Mouse (Mus musculus): ENCODE measurements around the gene Ubald1. TPM values are rescaled to one million over a fixed set of nuclear protein-coding genes. Genes with fewer than 3 reads are reported as not detected.

The Ubald1 gene
- polyA plus RNA-seq, 1 experiment: 65.6 TPM

- Histone ChIP-seq H3K4me1 (ENCODE audit: control insufficient read depth, insufficient read depth, insufficient read length) (no peaks in the 10 kb centered on the region), H3K36me3 (ENCODE audit: control insufficient read depth, insufficient read depth, low read length) (no peaks in the 10 kb centered on the region), H3K4me3 (ENCODE audit: extremely low read depth, insufficient read depth, insufficient read length) (no peak overlapping the region), H3K27me3 (ENCODE audit: control insufficient read depth, insufficient read depth, low read length) (no peaks in the 10 kb centered on the region), H3K27ac (ENCODE audit: insufficient read depth, low read length) (no peak overlapping the region)
- no peak for TF ChIP-seq POLR2A (IDR thresholded peaks at IDR 0.05; ENCODE audit: low read depth, low read length)
- peak; percentile 17; the same call in 1 of the 2 replicates for TF ChIP-seq CTCF (IDR thresholded peaks at IDR 0.05; ENCODE audit: extremely low read depth, insufficient read depth, insufficient read length, insufficient replicate concordance)
- WGBS: 56% methylated on average over 10 of the region's 10 CpGs
- no peak for DNase-seq (ENCODE audit: low read depth in 1 of 2, low spot score in 2 of 2)
These were observed 18.7 kb downstream of the Ubald1 start for GRCm38 (mm10) chr16:4861392-4861791.

- H3K27ac ChIP-seq (ENCODE audit: insufficient read depth, low read length): no peak overlapping the region
- 83% methylated on average over 5 of the region's 5 CpGs for WGBS
These were observed 25.0 kb downstream of the Ubald1 start for GRCm38 (mm10) chr16:4855046-4855650.

GRCm38 (mm10) chr16:4850938-4851628 is 29.0 kb downstream of the Ubald1 start:
- H3K4me3 ChIP-seq (ENCODE audit: extremely low read depth, insufficient read depth, insufficient read length): no peak overlapping the region
- no peak for TF ChIP-seq CTCF (IDR thresholded peaks at IDR 0.05; ENCODE audit: extremely low read depth, insufficient read depth, insufficient read length, insufficient replicate concordance)
- TF ChIP-seq POLR2A (IDR thresholded peaks at IDR 0.05; ENCODE audit: low read depth, low read length): no peak
- no peak for DNase-seq (ENCODE audit: low read depth in 1 of 2, low spot score in 2 of 2)
- no peaks in the 10 kb centered on the region for H3K27me3 ChIP-seq (ENCODE audit: control insufficient read depth, insufficient read depth, low read length)
- no peaks in the 10 kb centered on the region for H3K36me3 ChIP-seq (ENCODE audit: control insufficient read depth, insufficient read depth, low read length)
- no peak overlapping the region for H3K27ac ChIP-seq (ENCODE audit: insufficient read depth, low read length)
- 87% methylated on average over 5 of the region's 5 CpGs for WGBS
- peaks cover 14% of the 10 kb centered on the region; the same call in 1 of the 2 replicates for H3K4me1 ChIP-seq (ENCODE audit: control insufficient read depth, insufficient read depth, insufficient read length)

More at GRCm38 (mm10) chr16:4855046-4855650, 25.0 kb downstream of the Ubald1 start:
- TF ChIP-seq POLR2A (IDR thresholded peaks at IDR 0.05; ENCODE audit: low read depth, low read length): no peak
- no peak for DNase-seq (ENCODE audit: low read depth in 1 of 2, low spot score in 2 of 2)
- H3K4me1 ChIP-seq (ENCODE audit: control insufficient read depth, insufficient read depth, insufficient read length): no peaks in the 10 kb centered on the region
- H3K36me3 ChIP-seq (ENCODE audit: control insufficient read depth, insufficient read depth, low read length): no peaks in the 10 kb centered on the region
- no peak overlapping the region for H3K4me3 ChIP-seq (ENCODE audit: extremely low read depth, insufficient read depth, insufficient read length)
- H3K27me3 ChIP-seq (ENCODE audit: control insufficient read depth, insufficient read depth, low read length): no peaks in the 10 kb centered on the region

- DNase-seq (ENCODE audit: low read depth in 1 of 2, low spot score in 2 of 2): no peak
- Histone ChIP-seq H3K4me1 (ENCODE audit: control insufficient read depth, insufficient read depth, insufficient read length) (peaks cover 14% of the 10 kb centered on the region; the same call in 1 of the 2 replicates), H3K4me3 (ENCODE audit: extremely low read depth, insufficient read depth, insufficient read length) (no peak overlapping the region), H3K27me3 (ENCODE audit: control insufficient read depth, insufficient read depth, low read length) (no peaks in the 10 kb centered on the region), H3K36me3 (ENCODE audit: control insufficient read depth, insufficient read depth, low read length) (no peaks in the 10 kb centered on the region), H3K27ac (ENCODE audit: insufficient read depth, low read length) (no peak overlapping the region)
- TF ChIP-seq POLR2A (IDR thresholded peaks at IDR 0.05; ENCODE audit: low read depth, low read length) (no peak), CTCF (IDR thresholded peaks at IDR 0.05; ENCODE audit: extremely low read depth, insufficient read depth, insufficient read length, insufficient replicate concordance) (no peak)
- 79% methylated on average over 7 of the region's 7 CpGs for WGBS
These were observed 29.8 kb downstream of the Ubald1 start for GRCm38 (mm10) chr16:4850361-4850760.

- Histone ChIP-seq H3K27me3 (ENCODE audit: control insufficient read depth, insufficient read depth, low read length) (no peaks in the 10 kb centered on the region), H3K36me3 (ENCODE audit: control insufficient read depth, insufficient read depth, low read length) (no peaks in the 10 kb centered on the region), H3K4me1 (ENCODE audit: control insufficient read depth, insufficient read depth, insufficient read length) (peaks cover 14% of the 10 kb centered on the region; the same call in 1 of the 2 replicates), H3K4me3 (ENCODE audit: extremely low read depth, insufficient read depth, insufficient read length) (no peak overlapping the region), H3K27ac (ENCODE audit: insufficient read depth, low read length) (no peak overlapping the region)
- TF ChIP-seq CTCF (IDR thresholded peaks at IDR 0.05; ENCODE audit: extremely low read depth, insufficient read depth, insufficient read length, insufficient replicate concordance) (no peak), POLR2A (IDR thresholded peaks at IDR 0.05; ENCODE audit: low read depth, low read length) (no peak)
- 90% methylated on average over 2 of the region's 2 CpGs for WGBS
- DNase-seq (ENCODE audit: low read depth in 1 of 2, low spot score in 2 of 2): no peak
These were observed 32.0 kb downstream of the Ubald1 start for GRCm38 (mm10) chr16:4848090-4848489.

GRCm38 (mm10) chr16:4847041-4847440 is 33.1 kb downstream of the Ubald1 start:
- DNase-seq (ENCODE audit: low read depth in 1 of 2, low spot score in 2 of 2): peak; percentile 60 to 63
- Histone ChIP-seq H3K4me1 (ENCODE audit: control insufficient read depth, insufficient read depth, insufficient read length) (peaks cover 14% of the 10 kb centered on the region; the same call in 1 of the 2 replicates), H3K27ac (ENCODE audit: insufficient read depth, low read length) (no peak overlapping the region), H3K27me3 (ENCODE audit: control insufficient read depth, insufficient read depth, low read length) (no peaks in the 10 kb centered on the region), H3K36me3 (ENCODE audit: control insufficient read depth, insufficient read depth, low read length) (no peaks in the 10 kb centered on the region), H3K4me3 (ENCODE audit: extremely low read depth, insufficient read depth, insufficient read length) (no peak overlapping the region)
- WGBS: 32% methylated on average over 3 of the region's 3 CpGs
- no peak for TF ChIP-seq CTCF (IDR thresholded peaks at IDR 0.05; ENCODE audit: extremely low read depth, insufficient read depth, insufficient read length, insufficient replicate concordance)
- TF ChIP-seq POLR2A (IDR thresholded peaks at IDR 0.05; ENCODE audit: low read depth, low read length): no peak

GRCm38 (mm10) chr16:4840231-4840630 is 39.9 kb downstream of the Ubald1 start:
- no peak for DNase-seq (ENCODE audit: low read depth in 1 of 2, low spot score in 2 of 2)
- no peak for TF ChIP-seq CTCF (IDR thresholded peaks at IDR 0.05; ENCODE audit: extremely low read depth, insufficient read depth, insufficient read length, insufficient replicate concordance)
- no peak for TF ChIP-seq POLR2A (IDR thresholded peaks at IDR 0.05; ENCODE audit: low read depth, low read length)
- Histone ChIP-seq H3K36me3 (ENCODE audit: control insufficient read depth, insufficient read depth, low read length) (no peaks in the 10 kb centered on the region), H3K27ac (ENCODE audit: insufficient read depth, low read length) (no peak overlapping the region), H3K27me3 (ENCODE audit: control insufficient read depth, insufficient read depth, low read length) (no peaks in the 10 kb centered on the region), H3K4me1 (ENCODE audit: control insufficient read depth, insufficient read depth, insufficient read length) (no peaks in the 10 kb centered on the region), H3K4me3 (ENCODE audit: extremely low read depth, insufficient read depth, insufficient read length) (no peak overlapping the region)
- WGBS: 78% methylated on average over 8 of the region's 8 CpGs

Measured in spleen, adult 2 months (tissue).